Mouse (Mus musculus): ENCODE measurements around the gene Foxb1.

The Foxb1 gene

GRCm38 (mm10) chr9:69760371-69761301, at the start of gene Foxb1:
Gene Foxb1 (minus strand): TSS chr9:69760940.
- DNase-seq (ENCODE audit: low spot score), result no peak

- DNase-seq (ENCODE audit: low spot score), result no peak
Measured at GRCm38 (mm10) chr9:69790562-69790961, 29.8 kb upstream of the Foxb1 start.

- DNase-seq (ENCODE audit: low spot score), result no peak
Measured at GRCm38 (mm10) chr9:69779996-69780395, 19.3 kb upstream of the Foxb1 start.

- no peak for DNase-seq (ENCODE audit: low spot score)
Measured at GRCm38 (mm10) chr9:69769949-69770585, 9.3 kb upstream of the Foxb1 start.

- DNase-seq (ENCODE audit: low spot score), result no peak
Measured at GRCm38 (mm10) chr9:69769091-69769948, 8.6 kb upstream of the Foxb1 start.

DNA sequence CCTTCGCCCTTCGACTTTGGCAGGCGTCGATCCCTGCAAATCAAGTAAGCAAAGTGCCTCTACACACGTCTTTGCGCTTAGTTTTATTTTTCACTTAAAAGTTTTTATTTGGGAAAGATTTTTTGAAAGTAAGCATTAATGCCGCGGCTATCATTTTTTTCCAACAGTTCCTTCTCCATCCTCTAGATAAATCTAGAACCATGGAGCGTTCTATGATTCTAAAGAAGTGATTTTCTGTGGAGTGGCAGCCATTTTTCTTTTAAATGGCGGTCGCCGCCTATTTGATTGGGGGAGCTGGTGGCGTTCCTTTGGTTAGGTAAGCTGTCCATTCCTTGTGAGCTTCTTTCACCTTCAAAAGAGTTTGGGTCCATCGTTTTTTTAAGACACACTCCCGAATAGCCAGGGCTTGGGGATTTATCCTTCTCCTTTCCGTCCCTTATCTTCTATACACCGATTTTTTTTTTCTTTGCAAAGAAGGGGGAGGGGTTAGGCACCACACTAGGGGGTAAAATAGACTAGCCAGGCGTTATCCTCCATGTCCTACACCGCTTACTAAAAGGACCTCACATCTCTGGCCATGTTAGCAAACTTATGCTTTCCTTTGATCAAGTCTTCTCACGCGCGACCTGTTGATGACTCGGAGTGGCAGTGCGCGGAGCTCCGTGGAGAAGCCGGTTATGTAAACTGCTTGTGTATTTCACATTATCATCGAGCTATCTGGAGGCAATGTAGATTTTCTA, 7.6 kb upstream of the Foxb1 start:
- DNase-seq (ENCODE audit: low spot score), result no peak

DNA sequence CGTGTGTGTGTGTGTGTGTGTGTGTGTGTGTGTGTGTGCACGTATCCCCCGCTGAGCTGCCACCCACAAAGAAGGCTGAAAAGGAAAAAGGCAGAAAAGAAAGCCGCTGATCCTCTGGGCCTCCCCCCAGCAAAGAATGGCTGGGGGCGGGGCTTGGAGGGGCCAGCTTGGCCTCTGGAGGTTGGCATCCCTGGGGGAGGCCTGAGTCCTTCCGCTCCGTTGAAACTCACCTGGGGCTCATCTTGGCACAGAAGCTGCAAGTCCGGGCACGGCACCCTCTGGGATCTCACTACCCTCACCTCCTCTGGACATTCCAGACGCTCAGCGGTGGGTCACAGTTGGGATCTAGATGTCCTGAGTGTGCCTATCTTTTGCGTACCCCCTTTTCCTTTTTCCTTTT, 6.7 kb upstream of the Foxb1 start:
- DNase-seq (ENCODE audit: low spot score), result no peak

GRCm38 (mm10) chr9:69766936-69767335, 6.2 kb upstream of the Foxb1 start:
- DNase-seq (ENCODE audit: low spot score), result no peak

- no peak for DNase-seq (ENCODE audit: low spot score)
Measured at GRCm38 (mm10) chr9:69766301-69766700, 5.6 kb upstream of the Foxb1 start.

DNA sequence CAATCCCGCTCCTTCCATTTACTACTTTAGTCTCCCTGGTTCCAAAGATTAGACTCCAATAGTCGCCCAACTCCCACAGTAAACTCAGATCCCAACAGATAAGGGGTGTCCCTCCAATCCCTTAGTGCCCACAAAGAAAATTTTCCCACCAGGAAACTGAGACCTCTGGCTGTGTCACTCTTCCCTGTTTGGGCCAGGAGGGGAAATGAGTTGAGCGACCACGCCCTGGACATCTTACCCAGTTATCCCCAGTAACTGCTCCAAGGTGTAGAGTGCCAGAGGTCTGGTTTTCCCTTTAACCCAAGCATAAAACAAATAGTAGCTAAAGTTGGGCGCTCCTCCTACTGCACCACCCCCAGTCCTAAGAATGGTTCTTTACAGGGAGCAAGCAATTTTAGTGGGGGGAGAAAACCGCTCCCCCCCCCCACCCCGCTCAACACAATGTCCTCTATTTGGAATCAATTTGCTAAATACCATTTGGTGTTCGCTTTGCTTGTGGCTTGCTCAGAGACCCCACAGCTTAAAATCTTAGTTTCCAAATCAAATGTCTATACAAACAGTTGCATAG, 4.8 kb upstream of the Foxb1 start:
- DNase-seq (ENCODE audit: low spot score), result no peak

DNA sequence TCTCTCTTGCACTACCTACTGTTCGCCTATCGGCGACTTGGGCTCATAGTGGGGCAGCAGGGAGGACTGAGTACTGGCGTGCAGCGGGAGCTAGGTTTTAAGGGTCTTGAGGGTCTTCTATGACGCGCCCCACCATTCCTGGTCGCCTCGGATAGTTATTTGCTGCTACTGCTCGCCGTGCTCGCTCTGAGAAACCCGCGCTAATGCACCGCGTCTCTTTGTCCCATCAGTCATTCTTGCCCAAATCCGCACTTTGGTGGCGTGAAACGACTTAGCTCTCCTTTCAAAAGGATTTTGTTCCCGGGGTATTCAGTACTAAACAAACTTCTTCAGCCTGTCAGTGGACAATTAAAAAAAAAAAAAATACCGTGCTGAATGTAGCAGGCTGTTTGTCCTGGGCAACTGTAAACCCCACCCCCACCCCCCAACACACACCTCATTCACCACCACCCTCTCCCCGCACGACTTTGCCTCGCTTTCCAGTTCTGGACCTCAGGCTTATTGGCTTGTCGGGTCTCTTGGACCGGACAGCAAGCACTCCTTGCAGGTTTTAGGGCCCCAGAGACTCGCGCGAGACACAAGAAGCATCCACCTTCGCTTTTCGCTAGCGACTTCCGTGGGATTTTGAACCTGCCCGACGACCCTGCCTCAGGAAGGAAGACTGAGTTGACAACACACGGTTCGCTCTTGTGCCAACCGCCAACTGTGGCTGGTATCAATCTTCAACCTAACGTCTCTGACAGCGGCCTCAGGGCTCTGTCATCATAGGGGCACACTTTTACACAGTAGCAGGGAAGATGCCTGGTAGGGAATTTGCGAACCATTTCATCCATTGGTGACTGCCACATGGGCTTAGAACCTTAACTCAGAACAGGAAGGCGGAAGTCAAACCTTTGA, 4.1 kb upstream of the Foxb1 start:
- no peak for DNase-seq (ENCODE audit: low spot score)

DNA sequence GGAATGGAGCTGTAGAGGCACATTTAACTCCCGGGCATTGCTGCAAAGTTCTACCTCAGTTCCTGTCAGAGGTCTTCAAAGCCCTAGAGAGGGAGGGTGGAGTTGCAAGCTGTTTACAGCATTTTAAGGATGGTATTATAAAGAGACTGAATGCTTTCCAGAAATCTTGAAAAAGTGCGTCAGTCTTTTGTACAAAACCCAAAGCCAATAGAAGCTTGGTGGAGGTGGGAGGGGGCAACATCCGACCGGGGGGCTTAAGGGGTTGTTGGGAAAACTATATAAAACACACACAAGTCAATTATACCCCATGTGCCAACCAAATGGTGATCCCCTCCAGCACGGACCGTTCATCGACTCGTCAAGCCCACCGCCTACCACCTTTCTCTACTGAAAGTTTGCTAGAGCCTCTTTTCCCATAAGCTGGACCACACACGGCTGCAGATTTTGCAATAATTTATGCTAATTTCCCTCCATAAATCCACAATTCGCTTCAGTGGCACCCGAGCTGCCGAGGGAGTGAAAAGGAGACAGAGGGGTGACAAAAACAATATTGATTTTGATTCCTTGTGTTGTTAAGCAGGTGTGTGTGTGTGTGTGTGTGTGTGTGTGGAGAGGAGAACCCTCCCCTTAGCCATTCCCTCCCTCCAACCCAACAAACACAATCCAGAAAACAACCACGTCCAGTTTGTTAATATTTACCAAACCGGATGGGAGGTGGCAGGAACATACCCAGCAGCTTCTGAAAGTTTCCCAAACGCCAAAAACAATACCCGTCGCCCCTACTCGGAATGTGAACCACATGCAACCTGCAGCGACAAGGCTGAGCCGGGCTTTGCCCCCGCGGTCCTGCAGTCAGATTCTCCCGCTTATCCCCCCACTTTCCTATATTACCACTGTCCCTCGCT, 3.2 kb upstream of the Foxb1 start:
- DNase-seq (ENCODE audit: low spot score), result no peak

GRCm38 (mm10) chr9:69762703-69763102, 2.0 kb upstream of the Foxb1 start:
- DNase-seq (ENCODE audit: low spot score), result no peak

DNA sequence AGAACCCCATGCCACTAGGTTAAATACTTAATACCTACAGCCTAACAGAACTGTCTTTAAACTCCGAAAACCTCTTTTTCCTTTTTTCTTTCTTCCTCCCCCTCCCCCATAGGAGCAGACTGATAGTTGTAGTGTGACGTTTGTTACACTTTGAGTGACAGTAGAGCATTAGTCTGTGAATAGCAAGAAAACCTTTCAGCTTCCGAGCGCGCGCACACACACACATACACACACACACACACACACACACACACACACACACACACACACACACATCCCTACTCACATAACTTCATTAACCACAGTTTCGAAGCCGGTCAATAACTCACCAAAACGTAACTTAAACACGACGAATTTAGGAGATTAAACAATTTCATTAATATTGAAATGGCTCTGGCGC, 1.5 kb upstream of the Foxb1 start:
- DNase-seq (ENCODE audit: low spot score), result no peak

- DNase-seq (ENCODE audit: low spot score), result no peak
Measured at GRCm38 (mm10) chr9:69761569-69761968, 829 bp upstream of the Foxb1 start.

GRCm38 (mm10) chr9:69759721-69760221, 969 bp downstream of the Foxb1 start:
- no peak for DNase-seq (ENCODE audit: low spot score)

DNA sequence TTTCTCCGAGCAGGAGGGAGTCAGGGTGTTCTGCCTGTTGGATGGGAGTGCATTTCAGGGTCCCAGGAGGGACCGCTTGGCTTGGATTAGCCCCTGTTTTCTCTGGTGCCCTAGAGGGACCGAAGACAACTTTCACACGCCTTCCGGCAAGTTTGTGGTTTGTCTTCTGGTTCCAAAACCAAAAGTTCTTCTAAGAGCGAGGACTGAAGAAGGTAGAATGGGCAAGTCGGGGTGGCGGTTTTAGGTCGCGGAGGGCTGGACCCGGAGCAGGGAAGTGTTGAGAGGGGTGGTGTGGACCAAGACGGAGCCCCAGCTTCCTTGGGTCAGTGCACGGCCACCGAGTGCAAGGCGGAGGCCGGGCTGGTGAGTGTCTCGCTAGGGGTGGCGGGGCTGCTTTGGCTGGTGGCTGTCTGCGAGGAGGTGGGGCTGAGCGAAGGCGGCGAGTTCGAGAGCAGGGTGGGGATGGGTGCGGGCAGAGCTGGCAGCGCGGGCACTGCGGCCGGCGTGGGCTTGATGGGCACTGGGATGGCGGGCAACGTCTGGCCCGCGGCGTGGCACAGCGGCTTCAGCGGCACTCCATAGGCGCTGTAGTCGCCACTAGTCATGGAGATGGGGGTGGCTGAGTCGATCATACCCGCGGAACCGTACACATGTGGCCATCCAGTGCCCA, 1.7 kb downstream of the Foxb1 start:
- DNase-seq (ENCODE audit: low spot score), result no peak

- no peak for DNase-seq (ENCODE audit: low spot score)
Measured at GRCm38 (mm10) chr9:69758506-69758905, 2.2 kb downstream of the Foxb1 start.

GRCm38 (mm10) chr9:69757254-69757653, 3.5 kb downstream of the Foxb1 start:
- DNase-seq (ENCODE audit: low spot score), result no peak

Measured in adipocyte (in vitro differentiated cells).